ENCODE assay signal across 8 mouse cellular contexts in the genomic region with DNA sequence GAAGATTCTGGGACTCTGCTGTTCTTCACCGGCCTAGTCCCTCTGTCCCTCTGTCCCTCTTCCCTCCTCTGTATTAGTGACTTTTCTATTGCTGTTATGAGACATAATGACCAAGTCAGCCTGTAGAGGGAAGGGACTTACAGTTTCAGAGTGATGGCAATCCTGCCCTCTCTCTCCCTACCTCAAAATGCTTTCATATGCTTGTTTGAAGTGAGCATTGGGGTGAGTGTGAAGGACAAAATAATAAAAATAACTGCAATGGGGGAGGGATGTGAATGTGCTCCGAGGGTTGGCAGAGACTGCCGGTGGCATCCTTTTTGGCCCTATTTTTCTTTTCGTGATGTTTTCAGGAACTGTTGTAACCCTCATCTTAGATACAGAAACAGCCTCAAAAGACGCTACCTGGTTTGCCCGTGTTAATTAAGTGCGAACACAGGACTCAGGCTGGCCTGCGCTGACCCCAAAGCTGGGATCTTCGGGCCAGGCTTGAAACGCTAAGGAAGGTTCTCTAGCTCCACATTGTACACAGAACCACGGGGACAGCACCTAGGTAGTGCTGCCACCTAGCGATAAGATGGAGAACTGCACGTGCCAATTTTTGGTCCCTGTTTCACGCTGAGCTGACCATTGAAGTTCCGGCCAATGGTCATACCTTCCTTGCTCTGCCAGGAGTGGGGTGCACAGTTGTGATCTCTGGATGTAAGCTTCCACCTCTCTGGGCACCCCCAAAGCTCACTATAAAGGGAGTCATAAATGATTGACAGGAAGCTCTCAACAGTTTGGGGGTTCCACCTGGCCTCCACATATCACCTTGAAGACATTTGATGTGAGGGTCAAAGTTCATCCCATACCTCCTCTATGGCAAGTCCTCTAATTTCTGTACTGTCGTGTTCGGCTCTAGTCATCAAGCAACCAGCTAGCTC. TPM values are rescaled to one million over a fixed set of nuclear protein-coding genes. Genes with fewer than 3 reads are reported as not detected.
DNase-seq lines count a peak whose midpoint lies in the region; ATAC-seq and TF ChIP-seq lines count a peak whose summit lies in the region.

No protein-coding gene starts in this region.

- WGBS in midbrain, postnatal 0 days: 35% methylated on average over 17 of the region's 17 CpGs

- no peaks in the 10 kb centered on the region for H3K9me3 ChIP-seq in midbrain, postnatal 0 days (ENCODE audit: low read length)

- peak; percentile 92 for TF ChIP-seq CTCF in midbrain, postnatal 0 days (IDR thresholded peaks at IDR 0.05)

- H3K27ac ChIP-seq in midbrain, postnatal 0 days (ENCODE audit: low read depth, low read length): no peak overlapping the region

- no peaks in the 10 kb centered on the region for H3K27me3 ChIP-seq in midbrain, postnatal 0 days (ENCODE audit: insufficient read depth, low read length)

- peak; percentile 67 to 84 for ATAC-seq in hematopoietic stem cell, adult 5-6 weeks (replicated peaks in 1 of 2; ENCODE audit: insufficient read depth in 1 of 2, low FRiP score in 2 of 2, low TSS enrichment in 1 of 2, low read depth in 1 of 2, poor library complexity in 2 of 2, severe bottlenecking in 2 of 2)
- ATAC-seq in midbrain, postnatal 0 days (ENCODE audit: low FRiP score): no peak

- H3K9ac ChIP-seq in midbrain, postnatal 0 days (replicated peaks; ENCODE audit: low read length, poor library complexity, severe bottlenecking): no peak overlapping the region

- H3K4me2 ChIP-seq in midbrain, postnatal 0 days (ENCODE audit: low read depth, low read length, poor library complexity, severe bottlenecking): no peak overlapping the region

- H3K4me1 ChIP-seq in midbrain, postnatal 0 days (ENCODE audit: insufficient read depth, low read length): no peaks in the 10 kb centered on the region

- peak; percentile 60 for DNase-seq in layer of hippocampus, adult 11-12 months (ENCODE audit: low spot score)
- DNase-seq in layer of hippocampus, adult 9-10 months (ENCODE audit: low spot score): no peak
- DNase-seq in adrenal gland, postnatal 25 days: peak; percentile 68
- DNase-seq in embryo, embryonic 9.5 days (ENCODE audit: extremely low spot score): peak; percentile 63
- DNase-seq in left cerebral cortex, postnatal 36 days (ENCODE audit: low spot score in 2 of 2): peak; percentile 42 to 45
- DNase-seq in midbrain, postnatal 0 days (ENCODE audit: low spot score): peak; percentile 53
- DNase-seq in testis, postnatal 10 days (ENCODE audit: low spot score): peak; percentile 84

- no peak overlapping the region for H3K4me3 ChIP-seq in midbrain, postnatal 0 days (ENCODE audit: low read depth, low read length)

- intact Hi-C loops in left cerebral cortex, postnatal 36 days (cut with DNase I): loop anchor here (5.0 kb wide), 1 partner anchor 232 kb away; no protein-coding TSS in a partner anchor

- no peaks in the 10 kb centered on the region for H3K36me3 ChIP-seq in midbrain, postnatal 0 days (ENCODE audit: insufficient read depth, low read length)

RNA-seq across cellular contexts. Expression of a gene that starts 17.1 kb away (rescaled TPM):
- total RNA-seq in adrenal gland, postnatal 25 days (2021): 3.4 and 4.8 TPM in 2 replicates
- 0.45 TPM in 1 of 2 replicates, not detected in the other for total RNA-seq in hematopoietic stem cell, adult 5-6 weeks (2017)
- total RNA-seq in left cerebral cortex, postnatal 36 days (2021): 1 to 10 TPM; 2.2 to 2.3 TPM
- 4.8 and 5.5 TPM in 2 replicates for total RNA-seq in midbrain, postnatal 0 days (2014; rRNA removed)
- polyA plus RNA-seq in midbrain, postnatal 0 days (2015; fragmentation: Nextera tagmentation; extraction: Ambion mirVana): 3.9 and 4.2 TPM in 2 replicates

RNA-seq across cellular contexts. Expression of a gene that starts 42.8 kb away (rescaled TPM):
- not detected in 2 replicates for total RNA-seq in adrenal gland, postnatal 25 days (2021)
- total RNA-seq in hematopoietic stem cell, adult 5-6 weeks (2017): 45.5 and 46.4 TPM in 2 replicates
- 1 to 10 TPM in 1 of 2 experiments, under 1 TPM in 1; 0.44 to 1.2 TPM for total RNA-seq in left cerebral cortex, postnatal 36 days (2021)
- total RNA-seq in midbrain, postnatal 0 days (2014; rRNA removed): 0.28 and 3.1 TPM in 2 replicates
- 0.83 and 1.3 TPM in 2 replicates for polyA plus RNA-seq in midbrain, postnatal 0 days (2015; fragmentation: Nextera tagmentation; extraction: Ambion mirVana)

Comparison
In these comparisons a context has a peak if more than half of its experiments do, and no peak if none do; other contexts are left out.
1. RNA of a gene that starts 42.8 kb away (total RNA-seq): 45.5 to 46.4 TPM in hematopoietic stem cell, adult 5-6 weeks; 0.28 to 3.1 TPM in midbrain, postnatal 0 days, 0.44 to 1.2 TPM in left cerebral cortex, postnatal 36 days and not detected in adrenal gland, postnatal 25 days; every median in the first group is over 10 times any median in the second.